Mouse (Mus musculus): ENCODE measurements around the gene 4930444G20Rik. TPM values are rescaled to one million over a fixed set of nuclear protein-coding genes. Genes with fewer than 3 reads are reported as not detected.

4930444G20Rik gene
- not detected in 4 replicates for total RNA-seq (2023; ENCODE audit: inconsistent age)

DNA sequence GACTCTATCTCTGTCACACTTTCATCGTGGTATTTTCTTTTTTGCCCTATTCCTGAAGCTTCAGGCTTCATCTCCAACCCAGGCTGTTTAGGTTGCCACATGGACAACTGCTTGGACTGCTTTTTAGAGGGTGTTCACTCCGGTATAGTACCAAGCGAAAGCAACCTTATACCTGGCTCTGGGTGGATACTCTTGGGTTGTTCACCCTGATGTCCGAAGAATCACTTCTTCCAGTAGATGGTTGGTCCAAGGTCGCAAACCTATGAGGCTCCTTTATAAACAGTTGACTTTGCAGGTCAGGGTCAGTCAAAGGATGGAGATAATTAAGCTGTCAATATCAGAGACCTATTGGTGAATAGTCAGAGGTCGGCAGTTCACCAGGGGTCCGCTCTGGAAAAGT, at the start of gene 4930444G20Rik:
4930444G20Rik (minus strand) TSS at position 101 of the 400 bp plus-strand sequence.

Other genes starting within 250 kb of the 4930444G20Rik start
- 71.9 to 97.5 TPM (median 85.1 TPM) in 4 replicates for gene Sgk1, start 185.9 kb downstream of the 4930444G20Rik start, total RNA-seq (2023; ENCODE audit: inconsistent age)
- gene E030030I06Rik, start 81.2 kb upstream of the 4930444G20Rik start, total RNA-seq (2023; ENCODE audit: inconsistent age) = 11.4 to 24.7 TPM (median 14.4 TPM) in 4 replicates
- not detected in 4 replicates for gene Raet1e, start 90.5 kb upstream of the 4930444G20Rik start, total RNA-seq (2023; ENCODE audit: inconsistent age)
- gene H60b, start 90.5 kb upstream of the 4930444G20Rik start, total RNA-seq (2023; ENCODE audit: inconsistent age) = 0.54 TPM in 1 of 4 replicates, not detected in the others